Mouse (Mus musculus) intestine, embryonic 16.5 days (tissue): ENCODE data around the gene Kifc1. TPM values are rescaled to one million over a fixed set of nuclear protein-coding genes. Genes with fewer than 3 reads are reported as not detected.
"Not testable (repeated sequence)": the region's sequence is repeated elsewhere in the genome, so short reads cannot be mapped to it uniquely, and the experiment has no call there.

Experiments
- ATAC-seq: fragments of 200-750 bp; cut with Nextera tagmentation; 2 replicates; pipeline ENCODE4 v1.8.0; 2017; ENCODE audit warnings: moderate TSS enrichment, moderate library complexity
- H3K27ac ChIP-seq: fragments of 300-500 bp; sonication (generic); 2 replicates; pipeline ENCODE4 v1.5.1; 2014; ENCODE audit warnings: mild to moderate bottlenecking, low read length
- H3K27me3 ChIP-seq: fragments of 300-500 bp; sonication (generic); replicated peaks from 2 replicates; pipeline ENCODE4 v1.6.1; 2014; ENCODE audit warnings: low read length, control low read depth, mixed read lengths; ENCODE audit not compliant: control insufficient read depth, insufficient read depth
- H3K36me3 ChIP-seq: fragments of 300-500 bp; sonication (generic); 2 replicates; pipeline ENCODE4 v1.6.1; 2014; ENCODE audit warnings: low read length, control low read depth; ENCODE audit not compliant: control insufficient read depth, insufficient read depth
- H3K4me1 ChIP-seq: fragments of 300-500 bp; sonication (generic); 2 replicates; pipeline ENCODE4 v1.6.1; 2014; ENCODE audit warnings: low read length, control low read depth, mixed read lengths; ENCODE audit not compliant: control insufficient read depth, insufficient read depth
- H3K4me2 ChIP-seq: fragments of 300-500 bp; sonication (generic); 2 replicates; pipeline ENCODE4 v1.6.1; 2014; ENCODE audit warnings: low read depth, low read length, control low read depth
- H3K4me3 ChIP-seq: fragments of 300-500 bp; sonication (generic); 2 replicates; pipeline ENCODE4 v1.5.1; 2014; ENCODE audit warnings: mild to moderate bottlenecking, low read length
- H3K9ac ChIP-seq: fragments of 300-500 bp; sonication (generic); 2 replicates; pipeline ENCODE4 v1.6.1; 2014; ENCODE audit warnings: low read depth, low read length
- H3K9me3 ChIP-seq: fragments of 300-500 bp; sonication (generic); 2 replicates; pipeline ENCODE4 v1.6.1; 2016; ENCODE audit warnings: low read length, control low read depth; ENCODE audit not compliant: control insufficient read depth
- WGBS: fragments of 180-500 bp; shearing (Covaris S2); extraction: QIAGEN DNeasy Blood & Tissue Kit; methylation state at CpG from one replicate; pipeline ENCODE4 v1.1.7; 2014; 5-methylcytosine and 5-hydroxymethylcytosine counted together
- polyA plus RNA-seq: library from polyadenylated mRNA; unstranded; fragments of >200 nt; fragmentation: Nextera tagmentation; extraction: Ambion mirVana; gene quantifications from 2 replicates; pipeline ENCODE4 v1.2.1, GENCODE M21; 2015

Kifc1 gene
- polyA plus RNA-seq, 1 experiment from 2014 or later, result 7.0 TPM

DNA sequence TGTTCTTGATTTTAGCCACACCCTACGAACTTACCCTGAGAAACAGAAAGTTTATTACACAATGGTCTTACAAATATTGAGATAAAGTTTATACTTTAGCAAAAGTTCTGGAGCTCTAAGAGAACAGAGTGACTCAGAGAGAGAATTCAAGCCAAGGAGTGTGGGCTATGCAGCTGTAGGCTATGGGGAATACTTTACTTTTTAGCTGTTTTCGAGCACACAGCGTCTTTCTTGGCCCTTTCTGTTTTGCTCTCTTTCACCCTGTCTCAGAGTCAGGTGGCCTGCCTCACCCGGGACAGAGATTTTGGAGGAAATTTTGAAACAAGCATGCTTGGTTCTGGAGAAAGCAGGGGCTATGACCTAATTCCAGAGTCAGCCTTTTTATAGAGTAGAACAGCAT, 7.7 kb upstream of the Kifc1 start:
- H3K27me3 ChIP-seq, ATAC-seq, H3K4me3 ChIP-seq, H3K9me3 ChIP-seq, H3K4me2 ChIP-seq, H3K9ac ChIP-seq, H3K27ac ChIP-seq, H3K4me1 ChIP-seq, H3K36me3 ChIP-seq: not testable (repeated sequence)
- WGBS, result 83% methylated on average over 4 of the region's 4 CpGs

DNA sequence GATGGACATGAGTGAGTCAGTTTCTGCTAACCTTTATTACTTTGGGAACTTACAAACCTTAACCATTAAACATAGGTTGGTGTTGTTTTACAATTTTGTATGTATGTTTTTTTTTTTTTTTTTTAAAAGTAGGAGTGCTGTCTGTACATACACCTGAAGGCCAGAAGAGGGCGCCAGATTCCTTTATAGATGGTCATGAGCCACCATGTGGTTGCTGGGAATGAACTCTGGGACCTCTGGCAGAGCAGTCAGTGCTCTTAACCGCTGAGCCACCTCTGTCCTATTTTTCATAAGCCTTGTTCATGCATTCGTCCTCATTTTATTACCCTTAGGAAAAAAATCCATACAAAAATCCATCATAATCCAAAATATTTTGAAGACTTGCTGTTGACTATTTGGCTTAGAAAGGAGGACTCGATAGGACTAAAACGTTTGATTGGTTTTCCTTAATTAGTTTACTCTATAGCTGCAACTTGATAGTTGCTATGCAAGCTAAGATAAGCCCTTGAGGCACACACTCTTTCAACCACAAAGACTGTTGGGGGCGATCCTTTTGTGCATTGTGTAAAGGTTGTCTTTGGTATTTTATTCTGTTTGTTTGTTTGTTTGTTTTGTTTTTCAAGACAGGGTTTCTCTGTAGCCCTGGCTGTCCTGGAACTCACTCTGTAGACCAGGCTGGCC, 6.8 kb upstream of the Kifc1 start:
- Histone ChIP-seq H3K9me3 (no peaks in the 10 kb centered on the region), H3K27me3 (no peaks in the 10 kb centered on the region), H3K27ac (no peak overlapping the region), H3K4me3 (no peak overlapping the region), H3K9ac (no peak overlapping the region), H3K4me2 (no peak overlapping the region), H3K4me1 (no peaks in the 10 kb centered on the region), H3K36me3 (no peaks in the 10 kb centered on the region)
- 41% methylated on average over 6 of the region's 6 CpGs for WGBS
- ATAC-seq, result no peak

DNA sequence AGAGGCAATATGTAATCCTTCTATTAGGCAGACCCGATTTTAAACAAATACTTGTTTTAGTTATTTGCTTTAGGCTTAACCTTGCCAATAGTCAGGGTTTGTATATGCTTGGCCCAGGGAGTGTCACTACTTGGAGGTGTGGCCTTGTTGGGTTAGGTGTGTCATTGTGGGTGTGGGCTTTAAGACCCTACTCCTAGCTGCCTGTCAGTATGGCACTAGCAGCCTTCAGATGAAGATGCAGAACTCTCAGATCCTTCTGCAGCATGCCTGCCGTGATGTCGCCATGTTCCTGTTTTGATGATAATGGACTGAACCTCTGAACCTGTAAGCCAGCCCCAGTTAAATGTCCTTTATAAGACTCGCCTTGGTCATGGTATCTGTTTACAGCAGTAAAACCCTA, 2.5 kb upstream of the Kifc1 start:
- H3K27ac ChIP-seq, H3K4me3 ChIP-seq, H3K9me3 ChIP-seq, H3K4me1 ChIP-seq, H3K36me3 ChIP-seq, H3K27me3 ChIP-seq, H3K4me2 ChIP-seq, H3K9ac ChIP-seq, ATAC-seq: not testable (repeated sequence)
- 62% methylated on average over 4 of the region's 4 CpGs for WGBS

DNA sequence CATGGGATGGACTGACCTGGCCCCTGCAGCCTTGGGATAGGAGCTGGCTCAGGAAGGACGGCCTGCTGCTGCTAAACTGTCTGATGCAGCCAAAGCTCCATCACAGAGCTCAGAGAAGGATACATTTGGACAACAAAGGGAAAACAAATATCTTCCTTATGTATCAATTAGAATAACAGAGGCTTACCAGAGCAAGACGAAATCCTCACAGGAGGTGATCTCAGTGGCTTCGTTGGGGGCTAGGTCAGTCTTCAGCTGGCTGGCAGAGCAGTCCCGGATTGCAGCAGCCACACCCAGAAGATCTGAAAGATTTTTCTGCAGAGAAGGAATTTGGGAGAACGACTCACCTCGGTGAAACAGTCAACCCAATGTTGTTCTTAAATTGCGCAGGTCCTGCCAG, 2.0 kb upstream of the Kifc1 start:
- 21% methylated on average over 7 of the region's 7 CpGs for WGBS
- H3K4me3 ChIP-seq, result no peak overlapping the region
- no peaks in the 10 kb centered on the region for H3K9me3 ChIP-seq
- no peaks in the 10 kb centered on the region for H3K27me3 ChIP-seq
- H3K9ac ChIP-seq, result no peak overlapping the region
- H3K4me1 ChIP-seq, result peaks cover 10% of the 10 kb centered on the region
- ATAC-seq, result no peak
- H3K36me3 ChIP-seq, result no peaks in the 10 kb centered on the region
- no peak overlapping the region for H3K4me2 ChIP-seq
- H3K27ac ChIP-seq, result no peak overlapping the region

DNA sequence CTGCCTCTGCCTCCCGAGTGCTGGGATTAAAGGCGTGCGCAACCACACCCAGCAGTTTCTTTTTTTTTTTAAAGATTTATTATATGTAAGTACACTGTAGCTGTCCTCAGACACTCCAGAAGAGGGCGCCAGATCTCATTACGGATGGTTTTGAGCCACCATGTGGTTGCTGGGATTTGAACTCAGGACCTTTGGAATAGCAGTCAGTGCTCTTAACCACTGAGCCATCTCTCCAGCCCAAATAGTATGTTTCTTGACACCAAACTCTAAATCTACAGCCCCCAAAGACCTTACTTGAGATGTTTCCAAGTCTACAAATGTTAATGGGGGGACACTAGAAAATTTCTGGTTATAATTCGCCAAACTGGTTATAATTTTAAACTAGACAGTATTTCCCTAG, 1.4 kb upstream of the Kifc1 start:
- H3K27me3 ChIP-seq, ATAC-seq, H3K9me3 ChIP-seq, H3K4me1 ChIP-seq, H3K27ac ChIP-seq, H3K9ac ChIP-seq, H3K36me3 ChIP-seq, H3K4me3 ChIP-seq, H3K4me2 ChIP-seq: not testable (repeated sequence)
- WGBS, result 69% methylated on average over 6 of the region's 6 CpGs

DNA sequence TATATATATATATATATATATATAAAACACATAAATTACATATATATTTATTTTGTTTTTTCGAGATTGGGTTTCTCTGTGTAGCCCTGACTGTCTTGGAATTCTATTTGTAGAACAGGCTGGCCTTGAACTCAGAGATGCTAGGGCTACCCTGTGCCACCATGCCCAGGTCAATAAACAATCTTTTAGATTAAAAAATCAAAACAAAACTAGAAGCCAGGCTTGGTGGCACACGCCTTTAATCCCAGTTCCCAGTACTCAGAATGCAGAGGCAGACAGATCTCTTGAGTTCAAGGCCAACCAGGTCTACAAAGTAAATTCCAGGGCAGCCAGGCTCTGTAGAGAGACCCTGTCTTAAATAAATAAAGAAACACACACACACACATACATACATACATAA, 896 bp upstream of the Kifc1 start:
- Histone ChIP-seq H3K4me2 (no peak overlapping the region), H3K9me3 (no peaks in the 10 kb centered on the region), H3K9ac (no peak overlapping the region), H3K4me3 (no peak overlapping the region), H3K36me3 (no peaks in the 10 kb centered on the region), H3K4me1 (peaks cover 10% of the 10 kb centered on the region), H3K27ac (no peak overlapping the region), H3K27me3 (no peaks in the 10 kb centered on the region)
- ATAC-seq, result no peak
- 65% methylated on average over 2 of the region's 2 CpGs for whole genome bisulfite sequencing

DNA sequence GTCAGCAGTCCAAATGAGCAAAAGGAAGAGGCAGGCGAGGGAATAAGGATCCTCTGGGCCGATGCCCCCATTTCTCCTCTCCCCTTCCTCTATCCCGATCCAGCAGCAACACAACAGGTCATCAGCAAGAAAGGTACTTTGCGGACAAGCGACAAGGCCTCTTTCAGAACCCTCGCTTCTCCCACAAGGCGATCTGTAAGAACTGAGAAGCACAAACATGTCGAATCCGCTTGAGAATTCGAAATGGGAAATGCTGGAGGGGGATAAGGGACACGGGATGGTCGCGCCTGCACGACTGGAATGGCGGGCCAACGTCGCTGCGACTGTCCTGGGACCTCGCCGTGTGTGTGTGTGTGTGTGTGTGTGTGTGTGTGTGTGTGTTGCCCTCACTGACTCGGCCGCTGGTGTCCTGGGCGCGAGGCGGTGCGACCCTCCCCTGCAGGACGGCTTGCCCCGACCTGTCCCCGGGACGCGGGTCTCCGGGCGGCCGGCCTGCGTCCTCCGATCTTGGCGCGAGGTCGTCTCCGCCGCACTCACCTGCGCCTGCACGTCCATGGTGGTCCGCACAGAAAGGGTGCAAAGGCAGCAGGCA, 424 bp downstream of the Kifc1 start:
- peak; percentile 36 for ATAC-seq
- H3K9me3 ChIP-seq, H3K27me3 ChIP-seq, H3K27ac ChIP-seq, H3K36me3 ChIP-seq, H3K4me1 ChIP-seq: not testable (repeated sequence)
- H3K4me3 ChIP-seq, result peak overlapping the region; percentile 64
- under 1% methylated on average over 38 of the region's 44 CpGs for WGBS
- peak overlapping the region; percentile 58 for H3K4me2 ChIP-seq
- H3K9ac ChIP-seq, result peak overlapping the region; percentile 73

DNA sequence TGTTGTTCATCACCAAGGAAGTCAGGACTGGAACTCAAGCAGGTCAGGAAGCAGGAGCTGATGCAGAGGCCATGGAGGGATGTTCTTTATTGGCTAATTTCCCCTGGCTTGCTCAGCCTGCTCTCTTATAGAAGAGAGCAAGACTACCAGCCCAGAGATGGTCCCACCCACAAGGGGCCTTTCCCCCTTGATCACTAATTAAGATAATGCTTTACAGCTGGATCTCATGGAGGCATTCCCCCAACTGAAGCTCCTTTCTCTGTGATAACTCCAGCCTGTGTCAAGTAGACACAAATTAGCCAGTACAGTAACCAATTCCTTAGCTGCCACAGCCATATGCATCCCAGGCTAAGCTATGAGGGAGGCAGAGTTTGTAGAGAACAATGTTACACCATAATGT, 2.2 kb downstream of the Kifc1 start:
- not testable (repeated sequence) for ATAC-seq, H3K27me3 ChIP-seq, H3K27ac ChIP-seq, H3K9me3 ChIP-seq, H3K9ac ChIP-seq, H3K4me1 ChIP-seq, H3K4me3 ChIP-seq, H3K36me3 ChIP-seq
- H3K4me2 ChIP-seq, result 0 out of 2 replicates have a peak overlapping the region, but pooled peaks have one; percentile 19

DNA sequence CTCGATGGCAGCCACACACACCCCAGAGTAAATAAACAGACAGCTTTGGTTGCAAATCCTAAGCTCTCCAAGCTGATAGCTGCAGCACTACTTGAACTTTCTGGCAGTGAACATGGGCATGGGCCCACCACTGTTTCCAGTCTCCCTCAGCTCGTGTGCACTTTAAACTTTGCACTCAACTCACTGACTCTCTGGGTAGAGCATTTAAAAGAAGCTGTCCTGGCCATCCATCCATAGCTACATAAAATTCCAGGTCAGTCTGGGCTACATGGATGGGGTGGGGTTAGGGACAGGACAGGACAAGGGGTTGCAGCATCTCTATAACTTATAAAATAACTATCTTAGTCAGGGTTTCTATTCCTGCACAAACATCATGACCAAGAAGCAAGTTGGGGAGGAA, 2.7 kb downstream of the Kifc1 start:
- not testable (repeated sequence) for ATAC-seq, H3K9ac ChIP-seq

DNA sequence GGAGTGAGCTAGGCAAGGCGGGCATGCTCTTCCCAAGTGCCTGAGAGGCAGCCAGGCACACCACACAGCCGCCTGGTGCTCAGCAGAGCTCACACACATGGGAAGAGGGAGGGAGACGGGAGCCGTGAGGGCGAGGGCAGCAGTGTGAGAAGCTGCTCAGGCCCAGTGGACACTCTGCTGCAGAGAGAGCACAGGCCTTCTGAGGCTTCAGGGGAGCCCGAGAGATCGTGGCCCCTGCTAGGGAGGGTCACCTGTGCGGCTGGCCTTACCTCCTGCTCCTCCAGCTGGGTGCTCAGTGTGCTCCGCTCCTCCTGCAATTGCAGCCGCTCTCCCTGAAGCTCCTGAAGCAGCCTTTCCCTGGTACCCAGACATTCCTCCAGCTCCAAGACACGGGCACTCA, 6.1 kb downstream of the Kifc1 start:
- not testable (repeated sequence) for H3K9ac ChIP-seq, ATAC-seq, H3K4me2 ChIP-seq, H3K27me3 ChIP-seq, H3K4me1 ChIP-seq, H3K9me3 ChIP-seq, H3K36me3 ChIP-seq, H3K27ac ChIP-seq, H3K4me3 ChIP-seq
- 94% methylated on average over 10 of the region's 11 CpGs for WGBS

More for the DNA sequence above, 2.7 kb downstream of the Kifc1 start:
- H3K9me3 ChIP-seq, H3K4me3 ChIP-seq, H3K27ac ChIP-seq, H3K4me1 ChIP-seq, H3K27me3 ChIP-seq, H3K4me2 ChIP-seq, H3K36me3 ChIP-seq: not testable (repeated sequence)
- 34% methylated on average over 2 of the region's 2 CpGs for WGBS
